Mouse (Mus musculus) limb, embryonic 11.5 days (tissue): ENCODE results near the gene Wnt5b. TPM values are rescaled to one million over a fixed set of nuclear protein-coding genes. Genes with fewer than 3 reads are reported as not detected.

ENCODE experiments used
- ATAC-seq: fragments of 200-750 bp; cut with Nextera tagmentation; 2 replicates; pipeline ENCODE4 v1.8.0; 2017; ENCODE audit warnings: low read depth; ENCODE audit not compliant: insufficient number of reproducible peaks, low FRiP score, low TSS enrichment
- DNase-seq: peaks from one replicate; pipeline ENCODE4 v3.0.0-alpha.2; 2015; ENCODE audit warnings: low spot score
- H3K27ac ChIP-seq: fragments of 300-500 bp; sonication (generic); replicated peaks from 2 replicates; pipeline ENCODE4 v1.5.1; 2014; ENCODE audit warnings: low read depth, mild to moderate bottlenecking, low read length
- H3K27me3 ChIP-seq: fragments of 300-500 bp; sonication (generic); 2 replicates; pipeline ENCODE4 v1.6.1; 2014; ENCODE audit warnings: mild to moderate bottlenecking, low read length, mixed read lengths; ENCODE audit not compliant: control insufficient read depth, insufficient read depth
- H3K36me3 ChIP-seq: fragments of 300-500 bp; sonication (generic); 2 replicates; pipeline ENCODE4 v1.6.1; 2014; ENCODE audit warnings: mild to moderate bottlenecking, low read length, moderate library complexity, mixed read lengths; ENCODE audit not compliant: control insufficient read depth, insufficient read depth
- H3K4me1 ChIP-seq: fragments of 300-500 bp; sonication (generic); 2 replicates; pipeline ENCODE4 v1.6.1; 2014; ENCODE audit warnings: low read length, mixed read lengths; ENCODE audit not compliant: control insufficient read depth, insufficient read depth
- H3K4me2 ChIP-seq: fragments of 300-500 bp; sonication (generic); 2 replicates; pipeline ENCODE4 v1.6.1; 2014; ENCODE audit warnings: low read depth, mild to moderate bottlenecking, moderate library complexity; ENCODE audit not compliant: severe bottlenecking
- H3K4me3 ChIP-seq: fragments of 300-500 bp; sonication (generic); 2 replicates; pipeline ENCODE4 v1.5.1; 2014; ENCODE audit warnings: low read depth, low read length
- H3K9ac ChIP-seq: fragments of 300-500 bp; sonication (generic); 2 replicates; pipeline ENCODE4 v1.6.1; 2014; ENCODE audit warnings: mild to moderate bottlenecking, low read length
- H3K9me3 ChIP-seq: fragments of 300-500 bp; sonication (generic); 2 replicates; pipeline ENCODE4 v1.6.1; 2016; ENCODE audit warnings: low read length; ENCODE audit not compliant: control insufficient read depth
- WGBS: fragments of 180-500 bp; shearing (Covaris S2); extraction: QIAGEN DNeasy Blood & Tissue Kit; methylation state at CpG from one replicate; pipeline ENCODE4 v1.1.7; 2014; 5-methylcytosine and 5-hydroxymethylcytosine counted together
- polyA plus RNA-seq: library from polyadenylated mRNA; unstranded; fragments of >200 nt; fragmentation: Nextera tagmentation; extraction: Ambion mirVana; gene quantifications from 2 replicates; pipeline ENCODE4 v1.2.1, GENCODE M21; 2014

Gene Wnt5b
- 13.7 and 17.1 TPM in 2 replicates for polyA plus RNA-seq

DNA sequence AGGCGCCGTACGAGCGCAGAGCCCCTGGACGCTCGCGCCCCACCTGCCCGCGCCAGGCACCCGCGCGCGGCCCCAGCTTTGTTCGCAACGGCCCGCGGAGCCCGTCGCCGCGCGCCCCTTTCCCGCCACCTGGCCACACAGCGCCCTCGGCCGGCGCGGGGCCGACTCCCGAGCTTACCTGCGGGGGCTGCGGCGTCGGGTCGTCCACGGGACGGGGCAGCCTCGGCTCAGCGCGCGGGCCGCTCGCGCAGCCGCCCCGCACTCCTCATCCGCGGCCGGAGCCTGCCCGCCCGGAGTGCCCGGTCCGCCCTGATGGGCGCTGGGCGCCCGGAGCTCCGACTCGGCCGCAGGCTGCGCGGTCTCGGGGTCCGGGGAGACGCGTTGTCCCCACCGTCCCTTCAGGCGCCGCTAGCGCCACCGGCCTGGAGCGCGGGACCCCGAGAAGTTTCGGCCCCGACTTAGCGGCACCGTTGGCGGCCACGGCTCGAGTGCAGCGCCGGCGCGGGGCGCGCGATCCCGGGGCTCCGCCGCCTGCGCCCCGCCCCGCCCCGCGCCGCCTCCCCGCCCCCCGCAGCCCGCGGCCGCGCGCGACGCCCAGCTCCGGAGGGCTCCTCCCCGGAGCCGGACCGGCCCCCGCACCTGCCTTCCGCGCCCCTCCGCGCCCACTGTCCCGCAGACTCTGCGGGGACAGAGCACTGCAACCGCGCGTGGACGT lies at the start of gene Wnt5b:
Gene Wnt5b (minus strand): TSS at position 545 of the 715 bp plus-strand sequence.
- peak within 1 kb of the TSS; percentile 64 for H3K4me3 ChIP-seq
- H3K27me3 ChIP-seq: no peaks in the 10 kb centered on the region
- peak; percentile 72 for DNase-seq
- no peaks in the 10 kb centered on the region for H3K36me3 ChIP-seq
- peak; percentile 60 for ATAC-seq
- no peaks in the 10 kb centered on the region for H3K9me3 ChIP-seq
- H3K4me2 ChIP-seq: peak within 1 kb of the TSS; percentile 91
- peak within 1 kb of the TSS; percentile 92 for H3K9ac ChIP-seq
- H3K4me1 ChIP-seq: no peaks in the 10 kb centered on the region; the same call in 1 of the 2 replicates
- peak within 1 kb of the TSS; percentile 59; the same call in 1 of the 2 replicates for H3K27ac ChIP-seq
- WGBS: under 1% methylated on average over 78 of the region's 120 CpGs

DNA sequence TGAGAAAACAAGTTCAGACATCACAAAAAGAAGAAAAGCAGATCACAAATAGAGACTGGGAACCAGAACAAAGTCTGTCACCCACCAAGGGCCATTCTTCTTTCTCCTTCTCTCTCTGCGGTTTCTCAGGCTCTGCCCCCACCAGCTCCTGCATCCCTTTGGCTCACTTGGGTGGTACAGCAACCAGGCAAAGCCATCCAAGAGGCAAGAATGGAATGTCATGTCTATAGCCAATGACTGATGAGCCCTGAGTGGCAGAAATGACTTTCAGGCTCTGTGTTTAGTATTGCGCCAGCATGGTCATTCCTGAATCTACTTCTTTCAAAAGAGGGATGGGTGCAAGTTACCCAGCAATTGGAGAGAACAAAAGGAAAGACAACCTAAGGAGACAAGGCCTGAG lies 46.7 kb upstream of the Wnt5b start:
- WGBS: 92% methylated on average over 2 of the region's 2 CpGs
- no peak overlapping the region for H3K9ac ChIP-seq
- H3K27me3 ChIP-seq: no peaks in the 10 kb centered on the region
- ATAC-seq (no peak), DNase-seq (no peak)
- H3K4me3 ChIP-seq: no peak overlapping the region
- no peaks in the 10 kb centered on the region for H3K36me3 ChIP-seq
- H3K4me1 ChIP-seq: peaks cover 2% of the 10 kb centered on the region; the same call in 1 of the 2 replicates
- H3K9me3 ChIP-seq: no peaks in the 10 kb centered on the region
- H3K27ac ChIP-seq: no peak overlapping the region
- H3K4me2 ChIP-seq: no peak overlapping the region

DNA sequence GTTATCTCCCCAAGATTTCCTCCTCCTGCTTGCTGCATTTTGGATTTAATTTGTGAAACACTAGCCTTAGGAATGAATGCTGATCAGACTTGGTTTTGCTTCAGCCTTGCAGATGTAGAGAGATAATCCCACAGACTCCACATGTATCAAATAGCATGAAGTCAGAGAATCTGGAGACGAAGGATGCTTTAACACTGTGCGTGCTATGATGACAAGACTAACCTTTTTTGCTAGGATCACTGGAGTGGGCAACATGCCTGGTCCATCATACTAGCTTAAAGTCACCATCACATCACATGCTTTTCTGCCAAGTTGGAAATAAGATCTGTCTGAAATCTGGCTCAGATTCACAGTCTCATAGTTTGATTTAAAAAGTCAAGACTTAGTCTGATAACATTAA lies 43.8 kb upstream of the Wnt5b start:
- Histone ChIP-seq H3K27ac (no peak overlapping the region), H3K4me2 (no peak overlapping the region), H3K4me3 (no peak overlapping the region), H3K27me3 (no peaks in the 10 kb centered on the region), H3K4me1 (peaks cover 10% of the 10 kb centered on the region; the same call in 1 of the 2 replicates), H3K9ac (no peak overlapping the region), H3K36me3 (no peaks in the 10 kb centered on the region), H3K9me3 (no peaks in the 10 kb centered on the region)
- WGBS: 92% methylated on average over 2 of the region's 2 CpGs
- DNase-seq (no peak), ATAC-seq (no peak)

DNA sequence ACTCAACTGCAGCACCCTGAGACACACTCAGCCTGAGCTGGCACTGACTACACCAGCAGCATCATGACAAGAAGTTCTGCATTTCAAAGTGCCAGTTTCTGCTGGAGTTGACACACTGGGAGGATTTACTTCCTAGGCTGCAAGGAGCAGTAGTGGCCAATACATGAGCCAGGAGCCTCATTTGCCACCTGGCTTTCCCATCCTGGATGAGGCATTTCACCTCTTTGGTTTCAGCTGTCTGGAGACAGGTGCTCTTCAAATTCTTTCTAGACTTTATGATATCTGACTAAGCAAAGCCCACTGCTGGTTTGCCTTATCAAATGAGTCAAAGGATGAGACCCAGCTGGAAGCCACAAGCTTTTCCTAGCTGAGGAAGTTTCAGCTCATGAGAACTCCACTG lies 43.3 kb upstream of the Wnt5b start:
- Histone ChIP-seq H3K27me3 (no peaks in the 10 kb centered on the region), H3K27ac (no peak overlapping the region), H3K4me1 (peaks cover 10% of the 10 kb centered on the region; the same call in 1 of the 2 replicates), H3K4me3 (no peak overlapping the region), H3K4me2 (no peak overlapping the region), H3K9me3 (no peaks in the 10 kb centered on the region), H3K9ac (no peak overlapping the region), H3K36me3 (no peaks in the 10 kb centered on the region)
- no peak for ATAC-seq
- DNase-seq: no peak

DNA sequence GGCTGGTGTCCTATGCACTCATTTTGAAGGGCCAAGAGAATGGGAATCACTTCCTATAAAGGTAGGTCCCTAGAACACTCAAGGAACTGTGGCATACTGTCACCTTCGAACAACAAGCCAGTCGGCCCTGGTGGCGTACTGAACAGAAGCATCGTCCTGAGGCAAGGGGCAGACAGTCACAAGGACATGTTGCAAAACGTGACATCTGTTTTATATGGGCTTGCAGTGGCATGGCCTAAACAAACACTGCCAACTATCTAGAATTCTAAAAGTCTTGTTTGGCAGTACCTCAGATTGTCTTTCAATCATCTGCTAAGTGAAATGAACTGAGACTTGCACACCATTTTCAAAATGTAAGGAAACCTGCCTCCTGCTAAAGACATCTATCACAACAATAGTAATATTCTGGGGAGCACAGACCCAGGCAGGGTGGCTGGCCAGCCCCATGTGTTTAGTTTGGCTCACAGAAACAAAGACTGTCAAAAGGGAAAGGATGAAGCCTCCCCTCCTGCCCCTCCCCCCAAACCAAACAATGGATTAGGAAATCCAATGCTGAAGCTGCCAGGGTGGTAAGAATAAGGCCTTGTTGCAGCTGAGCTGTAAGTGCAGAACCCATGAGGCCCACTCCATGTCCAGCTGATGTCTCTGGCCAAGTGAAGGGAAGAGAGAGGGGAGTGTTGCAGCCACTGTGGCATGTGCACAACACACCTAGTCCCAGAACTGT lies 41.7 kb upstream of the Wnt5b start:
- peaks cover 10% of the 10 kb centered on the region; the same call in 1 of the 2 replicates for H3K4me1 ChIP-seq
- no peak overlapping the region for H3K4me3 ChIP-seq
- H3K27me3 ChIP-seq: no peaks in the 10 kb centered on the region
- 76% methylated on average over 5 of the region's 5 CpGs for WGBS
- no peaks in the 10 kb centered on the region for H3K9me3 ChIP-seq
- ATAC-seq (no peak), DNase-seq (no peak)
- H3K27ac ChIP-seq: no peak overlapping the region
- no peaks in the 10 kb centered on the region for H3K36me3 ChIP-seq
- H3K9ac ChIP-seq: no peak overlapping the region
- H3K4me2 ChIP-seq: no peak overlapping the region

DNA sequence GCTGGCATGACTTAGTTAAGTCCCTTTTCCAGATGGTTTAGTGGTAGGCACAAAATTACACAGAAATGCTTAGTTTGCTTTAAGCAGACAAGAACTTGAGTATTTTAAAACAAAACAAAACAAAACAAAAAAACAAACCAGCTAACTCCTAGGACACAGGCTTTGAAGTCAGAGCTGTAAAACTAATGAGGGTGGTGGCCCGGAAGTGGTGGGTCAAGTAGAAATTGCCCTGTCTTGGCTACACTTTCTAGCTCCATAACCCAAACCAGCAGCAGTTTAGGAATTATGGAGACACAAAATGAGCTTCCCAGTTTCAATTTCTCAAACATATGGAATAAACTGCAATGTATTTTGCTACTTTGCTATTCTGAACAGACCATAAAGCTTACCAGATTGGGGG lies 39.9 kb upstream of the Wnt5b start:
- Histone ChIP-seq H3K4me3 (no peak overlapping the region), H3K9me3 (no peaks in the 10 kb centered on the region), H3K4me2 (no peak overlapping the region), H3K9ac (no peak overlapping the region), H3K27me3 (no peaks in the 10 kb centered on the region), H3K36me3 (no peaks in the 10 kb centered on the region), H3K4me1 (peaks cover 10% of the 10 kb centered on the region; the same call in 1 of the 2 replicates), H3K27ac (no peak overlapping the region)
- WGBS: 3% methylated on average over 1 of the region's 1 CpGs
- ATAC-seq (no peak), DNase-seq (no peak)

DNA sequence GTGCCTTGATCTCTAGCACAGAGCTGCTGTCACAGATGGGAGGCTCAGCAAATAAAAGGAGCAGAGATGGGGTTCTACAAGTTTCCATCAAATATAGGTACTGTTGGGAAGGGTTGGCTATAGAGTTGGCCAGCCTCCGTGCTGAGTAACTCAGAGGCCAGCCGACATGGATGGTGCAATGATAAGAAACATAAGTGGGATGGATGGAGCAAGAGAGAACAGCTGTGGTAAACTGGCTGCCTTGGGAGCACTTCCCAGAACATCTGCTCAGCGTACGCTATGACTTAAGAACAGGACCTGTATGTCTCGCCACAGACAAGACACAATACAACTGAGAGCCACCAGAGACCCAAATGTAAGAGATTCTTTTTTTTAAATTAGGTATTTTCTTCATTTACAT lies 39.0 kb upstream of the Wnt5b start:
- WGBS: 92% methylated on average over 5 of the region's 5 CpGs
- H3K4me2 ChIP-seq: no peak overlapping the region
- no peak overlapping the region for H3K9ac ChIP-seq
- ATAC-seq (no peak), DNase-seq (no peak)
- H3K36me3 ChIP-seq: no peaks in the 10 kb centered on the region
- no peak overlapping the region for H3K4me3 ChIP-seq
- H3K9me3 ChIP-seq: no peaks in the 10 kb centered on the region
- H3K4me1 ChIP-seq: peaks cover 14% of the 10 kb centered on the region
- H3K27me3 ChIP-seq: no peaks in the 10 kb centered on the region
- no peak overlapping the region for H3K27ac ChIP-seq

DNA sequence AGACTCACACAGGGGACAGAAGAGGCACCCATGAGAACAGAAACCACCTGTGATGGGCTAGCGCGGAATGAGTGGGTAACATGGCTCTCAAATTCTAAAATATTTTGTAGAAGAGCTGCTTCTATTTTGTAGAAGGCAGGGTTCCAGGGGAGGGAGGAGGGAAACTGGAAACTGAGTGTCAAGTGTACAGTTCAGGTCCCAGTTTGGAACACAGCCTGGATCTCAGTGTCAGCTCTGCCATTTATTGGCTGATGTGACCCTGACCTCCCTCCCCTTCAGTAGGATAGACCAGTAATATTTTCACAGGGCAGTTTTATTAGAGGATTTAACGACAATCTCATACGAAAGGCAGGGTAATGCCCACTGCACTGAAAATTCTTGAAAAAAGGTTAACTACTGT lies 32.6 kb upstream of the Wnt5b start:
- 77% methylated on average over 4 of the region's 4 CpGs for WGBS

More for the DNA sequence above, 32.6 kb upstream of the Wnt5b start:
- no peak overlapping the region for H3K4me2 ChIP-seq
- no peak for DNase-seq
- no peaks in the 10 kb centered on the region for H3K9me3 ChIP-seq
- H3K9ac ChIP-seq: no peak overlapping the region
- peaks cover 4% of the 10 kb centered on the region; the same call in 1 of the 2 replicates for H3K4me1 ChIP-seq
- peaks cover 5% of the 10 kb centered on the region for H3K36me3 ChIP-seq
- no peak for ATAC-seq
- H3K27me3 ChIP-seq: no peaks in the 10 kb centered on the region
- H3K27ac ChIP-seq: no peak overlapping the region
- H3K4me3 ChIP-seq: no peak overlapping the region
